Mouse (Mus musculus) MEL (cell line): Measurements from ENCODE around the gene Sephs2. TPM values are rescaled to one million over a fixed set of nuclear protein-coding genes. Genes with fewer than 3 reads are reported as not detected.

Source experiments
- DNase-seq: peaks from one replicate; pipeline ENCODE4 v3.0.0; 2011; ENCODE audit warnings: low read depth, low spot score
- H3K27ac ChIP-seq: 2 replicates; pipeline ENCODE4 v1.5.1; 2012; ENCODE audit warnings: low read depth, mild to moderate bottlenecking, control low read depth, low read length, moderate library complexity; ENCODE audit not compliant: control insufficient read depth
- H3K27me3 ChIP-seq, 2 experiments: fragments of 150-350 bp in 1 of 2; sonication (generic) in 1 of 2; 2 replicates each; pipeline ENCODE4 v1.6.1; 2012; ENCODE audit warnings: low read length in 2 of 2, mild to moderate bottlenecking in 2 of 2, improper control_type of control experiment in 1 of 2, moderate library complexity in 1 of 2; ENCODE audit not compliant: insufficient read depth in 2 of 2, control insufficient read depth in 1 of 2
- H3K36me3 ChIP-seq, 2 experiments: 2 replicates each; pipeline ENCODE4 v1.6.1; 2012 to 2014; ENCODE audit warnings: low read length in 2 of 2, improper control_type of control experiment in 1 of 2, inconsistent platforms in 1 of 2, mild to moderate bottlenecking in 1 of 2; ENCODE audit not compliant: insufficient read depth in 2 of 2, control insufficient read depth in 1 of 2
- H3K4me1 ChIP-seq, 2 experiments: fragments of 150-350 bp in 1 of 2; sonication (generic) in 1 of 2; 2 replicates each; pipeline ENCODE4 v1.6.1; 2012; ENCODE audit warnings: low read length in 2 of 2, improper control_type of control experiment in 1 of 2, mild to moderate bottlenecking in 1 of 2; ENCODE audit not compliant: insufficient read depth in 2 of 2, control insufficient read depth in 1 of 2
- H3K4me3 ChIP-seq, 2 experiments: fragments of 150-350 bp in 1 of 2; sonication (generic) in 1 of 2; 2 replicates each; pipeline ENCODE4 v1.5.1; 2012; ENCODE audit warnings: low read depth in 2 of 2, low read length in 2 of 2, mild to moderate bottlenecking in 2 of 2, moderate library complexity in 2 of 2, control low read depth in 1 of 2, improper control_type of control experiment in 1 of 2; ENCODE audit not compliant: control insufficient read depth in 1 of 2, insufficient read depth in 1 of 2
- H3K79me2 ChIP-seq: 2 replicates; pipeline ENCODE4 v1.6.1; 2012; ENCODE audit warnings: mild to moderate bottlenecking, low read length, moderate library complexity; ENCODE audit not compliant: control insufficient read depth, poor library complexity, insufficient read depth
- H3K9ac ChIP-seq: 2 replicates; pipeline ENCODE4 v1.6.1; 2012; ENCODE audit warnings: low read depth, mild to moderate bottlenecking, control low read depth, low read length, moderate library complexity; ENCODE audit not compliant: control insufficient read depth, poor library complexity, severe bottlenecking
- H3K9me3 ChIP-seq: fragments of 150-350 bp; sonication (generic); replicated peaks from 2 replicates; pipeline ENCODE4 v1.6.1; 2012; ENCODE audit warnings: mild to moderate bottlenecking, low read length, improper control_type of control experiment, moderate library complexity; ENCODE audit not compliant: insufficient read depth
- BHLHE40 ChIP-seq: IDR thresholded peaks from 2 replicates; pipeline ENCODE4 v1.6.1; 2012; ENCODE audit warnings: low read depth, mild to moderate bottlenecking, inconsistent platforms, low read length, improper control_type of control experiment, borderline replicate concordance
- CHD1 ChIP-seq: IDR thresholded peaks from 2 replicates; pipeline ENCODE4 v1.6.1; 2012; ENCODE audit warnings: low read depth, mild to moderate bottlenecking, inconsistent platforms, low read length, improper control_type of control experiment
- CTCF ChIP-seq, 3 experiments: IDR thresholded peaks in 2 of 3; conservative IDR thresholded peaks in 1 of 3; 2 replicates each; pipeline ENCODE4 v1.5.1; 2011 to 2012; ENCODE audit warnings: low read length in 3 of 3, low read depth in 2 of 3, mild to moderate bottlenecking in 2 of 3, improper control_type of control experiment in 1 of 3, inconsistent platforms in 1 of 3, mixed read lengths in 1 of 3, moderate library complexity in 1 of 3; ENCODE audit not compliant: control insufficient read depth in 1 of 3, insufficient read depth in 1 of 3, poor library complexity in 1 of 3, severe bottlenecking in 1 of 3
- GABPA ChIP-seq: IDR thresholded peaks from 2 replicates; pipeline ENCODE4 v1.6.1; 2012; ENCODE audit warnings: low read depth, mild to moderate bottlenecking, inconsistent platforms, low read length, improper control_type of control experiment, moderate library complexity
- JUND ChIP-seq: IDR thresholded peaks from 2 replicates; pipeline ENCODE4 v1.6.1; 2011; ENCODE audit warnings: low read depth, mild to moderate bottlenecking, improper control_type of control experiment, low read length
- MAFK ChIP-seq: IDR thresholded peaks from 2 replicates; pipeline ENCODE4 v1.6.1; 2011; ENCODE audit warnings: low read depth, mild to moderate bottlenecking, low read length, improper control_type of control experiment, borderline replicate concordance
- MAX ChIP-seq: IDR thresholded peaks from 2 replicates; pipeline ENCODE4 v1.6.1; 2011; ENCODE audit warnings: low read length, improper control_type of control experiment
- MAZ ChIP-seq: IDR thresholded peaks from 2 replicates; pipeline ENCODE4 v1.6.1; 2012; ENCODE audit warnings: low read depth, mild to moderate bottlenecking, inconsistent platforms, low read length, improper control_type of control experiment
- MEF2A ChIP-seq: IDR thresholded peaks from 2 replicates; pipeline ENCODE4 v1.6.1; 2014; ENCODE audit warnings: low read depth, mild to moderate bottlenecking, inconsistent platforms, low read length, improper control_type of control experiment; ENCODE audit not compliant: poor library complexity, insufficient replicate concordance, severe bottlenecking; ENCODE audit errors: extremely low read depth
- MXI1 ChIP-seq: IDR thresholded peaks from 2 replicates; pipeline ENCODE4 v1.6.1; 2011; ENCODE audit warnings: mild to moderate bottlenecking, low read depth, low read length, improper control_type of control experiment
- MYB ChIP-seq: IDR thresholded peaks from 2 replicates; pipeline ENCODE4 v1.6.1; 2011; ENCODE audit warnings: mild to moderate bottlenecking, low read depth, low read length, improper control_type of control experiment
- POLR2A ChIP-seq, 2 experiments: IDR thresholded peaks; 2 replicates each; pipeline ENCODE4 v1.6.1; 2011 to 2012; ENCODE audit warnings: low read length in 2 of 2, mild to moderate bottlenecking in 2 of 2, control low read depth in 1 of 2, improper control_type of control experiment in 1 of 2, low read depth in 1 of 2, moderate library complexity in 1 of 2; ENCODE audit not compliant: control insufficient read depth in 1 of 2, insufficient read depth in 1 of 2, poor library complexity in 1 of 2
- RAD21 ChIP-seq: IDR thresholded peaks from 2 replicates; pipeline ENCODE4 v1.6.1; 2011; ENCODE audit warnings: mild to moderate bottlenecking, low read depth, low read length, improper control_type of control experiment
- SIN3A ChIP-seq: IDR thresholded peaks from 2 replicates; pipeline ENCODE4 v1.6.1; 2012; ENCODE audit warnings: low read length, improper control_type of control experiment, inconsistent platforms
- TAL1 ChIP-seq: IDR thresholded peaks from 2 replicates; pipeline ENCODE4 v1.6.1; 2012; ENCODE audit warnings: mild to moderate bottlenecking, inconsistent platforms, low read length, moderate library complexity, mixed read lengths
- TCF12 ChIP-seq: IDR thresholded peaks from 2 replicates; pipeline ENCODE4 v1.6.1; 2014; ENCODE audit warnings: low read depth, mild to moderate bottlenecking, inconsistent platforms, low read length, improper control_type of control experiment, moderate library complexity
- UBTF ChIP-seq: IDR thresholded peaks from 2 replicates; pipeline ENCODE4 v1.6.1; 2012; ENCODE audit warnings: low read depth, mild to moderate bottlenecking, inconsistent platforms, low read length, improper control_type of control experiment, moderate library complexity, borderline replicate concordance; ENCODE audit not compliant: insufficient read depth
- USF2 ChIP-seq, 2 experiments: IDR thresholded peaks; 2 replicates each; pipeline ENCODE4 v1.6.1; 2011 to 2012; ENCODE audit warnings: improper control_type of control experiment in 2 of 2, low read length in 2 of 2, borderline replicate concordance in 1 of 2, inconsistent platforms in 1 of 2, low read depth in 1 of 2, mild to moderate bottlenecking in 1 of 2; ENCODE audit not compliant: insufficient read depth in 1 of 2
- polyA plus RNA-seq, 2 experiments: library from polyadenylated mRNA; stranded (reverse) in 1 of 2; unstranded in 1 of 2; fragments of >175 nt in 1 of 2; fragments of >200 nt in 1 of 2; gene quantifications; 2 replicates each; pipeline versions ENCODE4 v1.2.1 to v1.2.4; 2012; ENCODE audit warnings: low replicate concordance in 2 of 2, low read depth in 1 of 2; ENCODE audit not compliant: insufficient read length in 2 of 2, insufficient read depth in 1 of 2, missing spikeins in 1 of 2
- total RNA-seq: library from RNA; depleted of rRNA; stranded (reverse); fragments of 300-350 nt; gene quantifications from 2 replicates; pipeline ENCODE4 v1.2.3, GENCODE M21; 2012

Gene Sephs2
- total and polyA plus RNA-seq, 3 experiments = 109 to 182 TPM; not detected in 1

DNA sequence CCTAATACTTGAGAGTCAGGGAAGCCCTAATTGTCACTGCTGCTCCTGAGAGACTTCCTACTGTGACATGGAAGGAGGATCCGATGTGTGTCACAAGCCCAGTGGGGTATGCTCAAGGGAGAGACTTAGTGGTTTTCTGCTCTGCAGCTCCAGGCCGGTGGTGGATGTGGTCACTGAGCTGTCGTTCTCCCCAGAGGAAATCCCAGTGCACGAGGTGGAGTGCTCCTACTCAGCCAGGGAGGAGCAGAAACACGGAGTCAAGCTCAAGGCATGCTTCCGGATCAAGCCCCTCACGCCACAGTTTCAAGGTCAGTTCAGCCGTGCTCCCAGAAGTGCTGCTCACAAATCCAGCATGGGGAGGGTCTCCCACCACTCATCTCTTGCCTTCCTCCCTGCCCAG, 40.1 kb upstream of the Sephs2 start:
- no peak for TF ChIP-seq RAD21
- TF ChIP-seq POLR2A (IDR thresholded peaks at IDR 0.05; ENCODE audit: control insufficient read depth in 1 of 2, insufficient read depth in 1 of 2, low read depth in 1 of 2, low read length in 2 of 2, poor library complexity in 1 of 2) = no peak
- TF ChIP-seq MXI1 = no peak
- TF ChIP-seq GABPA = no peak
- no peak for TF ChIP-seq JUND
- no peak for TF ChIP-seq BHLHE40
- TF ChIP-seq SIN3A = no peak
- TF ChIP-seq MEF2A = no peak
- no peak for TF ChIP-seq MAZ
- no peaks in the 10 kb centered on the region for H3K4me1 ChIP-seq
- no peak overlapping the region for H3K27ac ChIP-seq
- H3K9ac ChIP-seq = no peak overlapping the region
- H3K79me2 ChIP-seq = no peaks in the 10 kb centered on the region
- no peak overlapping the region for H3K4me3 ChIP-seq
- no peaks in the 10 kb centered on the region for H3K36me3 ChIP-seq
- DNase-seq = no peak
- no peaks in the 10 kb centered on the region for H3K27me3 ChIP-seq
- no peaks in the 10 kb centered on the region for H3K9me3 ChIP-seq

DNA sequence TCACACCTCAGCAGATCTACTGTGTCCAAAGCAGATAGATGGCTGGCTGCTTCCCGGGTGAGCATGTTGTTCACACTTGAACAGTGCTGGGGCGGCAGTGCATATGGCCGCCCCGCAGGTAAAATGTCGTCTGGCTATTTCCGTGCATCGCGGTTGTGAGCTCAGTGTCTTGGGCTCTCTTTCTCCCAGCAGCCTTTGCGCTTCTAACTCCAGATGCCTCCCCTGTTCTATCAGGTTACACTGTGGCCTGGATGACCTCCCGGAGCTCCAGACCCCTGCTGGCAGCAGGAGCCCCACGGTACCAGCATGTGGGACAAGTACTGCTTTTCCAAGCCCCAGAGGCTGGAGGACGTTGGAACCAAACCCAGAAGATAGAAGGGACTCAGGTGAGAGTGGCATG, 36.1 kb upstream of the Sephs2 start:
- Histone ChIP-seq H3K9me3 (no peaks in the 10 kb centered on the region), H3K79me2 (no peaks in the 10 kb centered on the region), H3K4me1 (no peaks in the 10 kb centered on the region), H3K9ac (no peak overlapping the region), H3K4me3 (no peak overlapping the region), H3K27me3 (no peaks in the 10 kb centered on the region), H3K36me3 (no peaks in the 10 kb centered on the region), H3K27ac (no peak overlapping the region)
- DNase-seq = no peak
- TF ChIP-seq TAL1 (no peak), TCF12 (no peak), UBTF (no peak), GABPA (no peak), CHD1 (no peak), CTCF (IDR thresholded peaks at IDR 0.05 in 2 of 3, conservative IDR thresholded peaks at IDR 0.05 in 1 of 3; ENCODE audit: control insufficient read depth in 1 of 3, insufficient read depth in 1 of 3, low read depth in 2 of 3, low read length in 3 of 3, poor library complexity in 1 of 3, severe bottlenecking in 1 of 3) (no peak), MAX (no peak), MAFK (no peak), POLR2A (IDR thresholded peaks at IDR 0.05; ENCODE audit: control insufficient read depth in 1 of 2, insufficient read depth in 1 of 2, low read depth in 1 of 2, low read length in 2 of 2, poor library complexity in 1 of 2) (no peak), MEF2A (no peak), MXI1 (no peak), USF2 (IDR thresholded peaks at IDR 0.05; ENCODE audit: borderline replicate concordance in 1 of 2, insufficient read depth in 1 of 2, low read depth in 1 of 2, low read length in 2 of 2) (no peak), MYB (no peak)
